Mouse (Mus musculus) neural tube, embryonic 11.5 days (tissue): ENCODE data around the gene Lhx4. TPM values are rescaled to one million over a fixed set of nuclear protein-coding genes. Genes with fewer than 3 reads are reported as not detected.

Source experiments
- ATAC-seq: fragments of 200-750 bp; cut with Nextera tagmentation; 2 replicates; pipeline ENCODE4 v1.8.0; 2017; ENCODE audit warnings: moderate number of reproducible peaks, mild to moderate bottlenecking, moderate TSS enrichment, moderate library complexity; ENCODE audit not compliant: insufficient read depth, low FRiP score, low TSS enrichment
- DNase-seq: peaks from one replicate; pipeline ENCODE4 v3.0.0-alpha.2; 2015; ENCODE audit warnings: low spot score
- H3K27ac ChIP-seq: fragments of 300-500 bp; sonication (generic); 2 replicates; pipeline ENCODE4 v1.5.1; 2014; ENCODE audit warnings: low read depth, mild to moderate bottlenecking, low read length
- H3K27me3 ChIP-seq: fragments of 300-500 bp; sonication (generic); 2 replicates; pipeline ENCODE4 v1.6.1; 2014; ENCODE audit warnings: mild to moderate bottlenecking, low read length, mixed read lengths; ENCODE audit not compliant: control insufficient read depth, insufficient read depth
- H3K36me3 ChIP-seq: fragments of 300-500 bp; sonication (generic); 2 replicates; pipeline ENCODE4 v1.6.1; 2014; ENCODE audit warnings: mild to moderate bottlenecking, low read length, moderate library complexity, mixed read lengths; ENCODE audit not compliant: control insufficient read depth, insufficient read depth
- H3K4me1 ChIP-seq: fragments of 300-500 bp; sonication (generic); 2 replicates; pipeline ENCODE4 v1.6.1; 2014; ENCODE audit warnings: low read length, mixed read lengths; ENCODE audit not compliant: control insufficient read depth, insufficient read depth
- H3K4me2 ChIP-seq: fragments of 300-500 bp; sonication (generic); 2 replicates; pipeline ENCODE4 v1.6.1; 2014; ENCODE audit warnings: low read depth, mild to moderate bottlenecking, moderate library complexity
- H3K4me3 ChIP-seq: fragments of 300-500 bp; sonication (generic); 2 replicates; pipeline ENCODE4 v1.5.1; 2014; ENCODE audit warnings: low read depth, low read length
- H3K9ac ChIP-seq: fragments of 300-500 bp; sonication (generic); 2 replicates; pipeline ENCODE4 v1.6.1; 2014; ENCODE audit warnings: mild to moderate bottlenecking, low read length
- H3K9me3 ChIP-seq: fragments of 300-500 bp; sonication (generic); 2 replicates; pipeline ENCODE4 v1.6.1; 2016; ENCODE audit warnings: low read length; ENCODE audit not compliant: control insufficient read depth
- WGBS: fragments of 180-500 bp; shearing (Covaris S2); extraction: QIAGEN DNeasy Blood & Tissue Kit; methylation state at CpG from one replicate; pipeline ENCODE4 v1.1.7; 2014; 5-methylcytosine and 5-hydroxymethylcytosine counted together
- polyA plus RNA-seq: library from polyadenylated mRNA; unstranded; fragments of >200 nt; fragmentation: Nextera tagmentation; extraction: Ambion mirVana; gene quantifications from 2 replicates; pipeline ENCODE4 v1.2.1, GENCODE M21; 2014

Lhx4 gene
- polyA plus RNA-seq, 1 experiment from 2014 or later = 13.9 TPM

DNA sequence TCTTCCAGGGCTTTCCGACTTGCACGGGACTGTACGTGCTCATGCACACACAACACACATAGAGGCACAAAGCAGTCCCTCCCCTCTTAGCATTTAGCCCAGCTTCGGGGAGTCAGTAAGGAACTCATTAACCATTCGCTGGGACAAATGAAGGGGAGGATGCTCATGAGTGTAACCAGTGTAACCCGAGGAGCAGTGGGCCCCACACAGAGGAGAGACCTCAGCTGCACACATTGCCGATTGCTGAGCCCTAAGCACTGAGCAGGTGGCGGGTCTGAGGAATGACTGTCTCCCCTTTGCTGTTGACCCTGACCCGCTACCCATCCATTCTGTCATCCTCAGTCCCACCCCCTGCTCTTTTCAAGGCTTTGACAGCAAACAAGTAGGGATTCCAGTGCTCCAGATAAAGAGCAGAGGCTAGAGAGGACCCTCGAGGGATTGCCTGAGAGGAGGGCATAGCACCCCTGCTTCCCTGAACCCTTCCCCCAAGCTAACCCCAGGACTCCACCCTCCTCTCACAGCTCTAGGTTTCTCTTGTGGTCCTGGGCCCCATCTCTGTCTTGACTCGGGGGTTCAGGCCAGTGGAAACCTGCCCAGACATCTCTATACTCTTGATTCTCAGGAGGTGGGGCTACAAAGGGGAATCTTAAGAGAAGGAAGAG lies 836 bp downstream of the Lhx4 start:
- H3K9ac ChIP-seq = no peak overlapping the region
- no peak overlapping the region for H3K4me2 ChIP-seq
- H3K27ac ChIP-seq = no peak overlapping the region
- WGBS = 8% methylated on average over 11 of the region's 11 CpGs
- DNase-seq (peak; percentile 67), ATAC-seq (peak; percentile 64; the same call in 1 of the 2 replicates)
- no peaks in the 10 kb centered on the region for H3K9me3 ChIP-seq
- H3K4me1 ChIP-seq = peaks cover 4% of the 10 kb centered on the region; the same call in 1 of the 2 replicates
- peaks cover 88% of the 10 kb centered on the region for H3K27me3 ChIP-seq
- H3K36me3 ChIP-seq = no peaks in the 10 kb centered on the region
- no peak overlapping the region for H3K4me3 ChIP-seq

DNA sequence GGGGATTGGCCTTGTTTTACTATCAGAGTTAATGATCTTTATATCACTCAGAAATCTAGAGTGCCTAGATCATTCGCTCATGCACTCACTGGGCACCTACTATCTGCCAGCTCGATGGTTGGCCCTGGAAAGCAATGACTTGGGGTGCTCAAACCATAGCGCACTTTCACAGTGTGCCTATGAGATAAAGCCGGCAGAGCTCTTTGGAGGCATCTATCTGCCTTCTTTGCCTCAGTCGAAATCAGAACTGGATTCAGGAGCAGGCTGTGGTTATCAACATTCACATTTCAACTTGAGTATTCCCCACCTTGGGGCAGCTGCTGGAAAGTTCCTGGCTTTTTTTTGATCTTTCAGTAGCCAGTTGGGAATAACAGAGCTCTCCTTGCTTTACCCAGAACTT lies 3.6 kb downstream of the Lhx4 start:
- Histone ChIP-seq H3K4me3 (no peak overlapping the region), H3K4me2 (no peak overlapping the region), H3K36me3 (no peaks in the 10 kb centered on the region), H3K27ac (no peak overlapping the region), H3K9me3 (no peaks in the 10 kb centered on the region), H3K9ac (no peak overlapping the region), H3K4me1 (peaks cover 5% of the 10 kb centered on the region; the same call in 1 of the 2 replicates), H3K27me3 (peaks cover 91% of the 10 kb centered on the region)
- ATAC-seq = no peak
- WGBS = 68% methylated on average over 5 of the region's 5 CpGs
- no peak for DNase-seq

DNA sequence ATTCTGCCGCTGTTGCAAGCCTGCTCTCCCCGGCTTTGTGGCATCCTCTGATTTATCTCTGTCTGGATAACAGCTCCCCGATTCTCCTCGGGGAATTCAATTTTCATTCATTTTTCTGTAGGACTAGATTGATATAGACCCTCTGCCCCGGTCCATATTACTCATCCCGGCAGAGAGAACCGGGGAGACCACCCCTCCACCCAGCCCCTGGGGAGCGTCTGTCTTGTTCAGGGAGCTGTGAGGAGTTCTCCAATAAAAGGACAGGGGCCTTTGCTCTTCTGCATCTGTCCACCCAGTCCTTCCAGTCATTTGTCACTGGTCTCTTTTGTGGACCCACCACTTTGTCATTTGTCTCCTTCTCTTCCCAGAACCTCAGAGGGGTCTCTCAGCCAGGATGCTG lies 4.5 kb downstream of the Lhx4 start:
- no peaks in the 10 kb centered on the region for H3K9me3 ChIP-seq
- H3K4me1 ChIP-seq = peaks cover 14% of the 10 kb centered on the region
- no peak overlapping the region for H3K9ac ChIP-seq
- H3K4me2 ChIP-seq = no peak overlapping the region
- 3% methylated on average over 8 of the region's 8 CpGs for WGBS
- H3K36me3 ChIP-seq = no peaks in the 10 kb centered on the region
- peaks cover 92% of the 10 kb centered on the region for H3K27me3 ChIP-seq
- H3K27ac ChIP-seq = no peak overlapping the region
- ATAC-seq (no peak), DNase-seq (peak; percentile 60)
- no peak overlapping the region for H3K4me3 ChIP-seq

DNA sequence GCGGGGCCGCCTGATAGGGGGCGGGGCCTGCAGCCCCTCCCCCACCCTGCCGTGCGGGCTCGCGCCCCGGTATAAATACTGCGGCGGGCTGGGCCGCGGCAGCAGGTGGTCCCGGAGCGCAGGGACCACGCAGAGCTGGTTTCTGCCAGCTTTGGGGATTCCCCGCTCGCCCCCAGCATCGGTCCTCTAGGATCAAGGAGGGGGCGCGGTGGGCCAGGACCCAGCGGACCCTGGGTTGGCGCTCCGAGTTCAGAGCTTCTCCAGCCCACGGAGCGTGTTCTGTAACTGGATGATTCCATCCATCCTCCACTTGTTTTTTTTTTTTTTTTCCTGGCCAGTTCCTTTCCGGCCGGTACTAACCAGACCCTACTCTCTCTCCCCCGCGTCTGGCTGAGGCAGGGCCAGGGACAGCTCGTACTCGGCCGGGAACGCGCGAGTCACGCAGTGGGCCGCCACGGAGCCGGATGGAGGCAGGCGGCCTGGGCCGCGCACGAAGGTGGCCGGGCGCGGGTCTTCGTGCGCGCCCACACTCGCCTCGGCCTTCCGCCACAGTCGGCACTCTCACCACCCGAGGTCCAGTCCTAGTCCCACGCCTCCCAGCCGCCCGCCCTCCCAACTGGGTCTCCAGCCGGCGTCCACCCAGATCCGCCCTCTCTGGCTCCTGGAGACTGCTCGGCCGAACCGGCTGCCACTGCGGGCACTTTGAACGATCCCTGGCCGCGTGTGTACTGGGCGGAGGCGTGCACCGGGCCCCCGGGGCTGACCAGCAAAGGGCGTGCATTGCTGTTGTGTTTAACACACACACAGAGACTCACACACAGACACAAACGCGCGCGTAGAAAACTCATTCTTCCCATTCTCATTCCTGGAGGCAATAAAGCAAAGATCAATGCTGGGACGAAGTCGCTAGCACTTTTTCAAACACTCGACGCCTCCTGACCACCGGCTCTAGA lies 8.8 kb downstream of the Lhx4 start:
- H3K4me3 ChIP-seq = peak overlapping the region; percentile 45
- DNase-seq (peak; percentile 43), ATAC-seq (peak; percentile 37)
- H3K36me3 ChIP-seq = no peaks in the 10 kb centered on the region
- under 1% methylated on average over 71 of the region's 81 CpGs for WGBS
- H3K27me3 ChIP-seq = peaks cover 93% of the 10 kb centered on the region
- H3K27ac ChIP-seq = peak overlapping the region; percentile 53; the same call in 1 of the 2 replicates
- peaks cover 15% of the 10 kb centered on the region for H3K4me1 ChIP-seq
- no peaks in the 10 kb centered on the region for H3K9me3 ChIP-seq
- peak overlapping the region; percentile 64 for H3K4me2 ChIP-seq
- H3K9ac ChIP-seq = peak overlapping the region; percentile 41; the same call in 1 of the 2 replicates

DNA sequence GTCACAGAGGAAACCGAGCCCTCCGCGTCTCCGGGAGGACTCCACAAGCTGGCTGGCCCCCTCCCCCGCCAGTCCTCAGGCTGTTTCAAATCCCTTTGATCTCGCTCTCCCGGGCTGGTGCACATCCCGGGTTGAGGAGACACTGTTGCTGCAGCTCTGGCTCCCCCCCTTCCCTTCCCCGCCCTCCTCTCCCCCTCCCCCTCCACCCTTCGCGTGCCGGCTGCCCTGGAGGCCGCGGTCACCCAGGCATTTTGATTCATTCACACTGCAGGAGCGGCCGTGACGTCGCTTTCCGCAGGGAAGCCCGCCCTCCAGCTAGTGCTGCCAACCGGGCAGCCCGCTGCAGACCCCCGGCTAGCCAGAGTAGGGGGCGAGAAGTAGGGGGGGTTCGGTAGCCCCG lies 9.5 kb downstream of the Lhx4 start:
- H3K4me2 ChIP-seq = peak overlapping the region; percentile 64
- H3K27me3 ChIP-seq = peaks cover 93% of the 10 kb centered on the region
- DNase-seq (peak; percentile 73), ATAC-seq (peak; percentile 61)
- H3K4me1 ChIP-seq = peaks cover 15% of the 10 kb centered on the region
- under 1% methylated on average over 25 of the region's 26 CpGs for WGBS
- no peak overlapping the region for H3K27ac ChIP-seq
- peak overlapping the region; percentile 45 for H3K4me3 ChIP-seq
- H3K36me3 ChIP-seq = no peaks in the 10 kb centered on the region
- no peak overlapping the region for H3K9ac ChIP-seq
- no peaks in the 10 kb centered on the region for H3K9me3 ChIP-seq

DNA sequence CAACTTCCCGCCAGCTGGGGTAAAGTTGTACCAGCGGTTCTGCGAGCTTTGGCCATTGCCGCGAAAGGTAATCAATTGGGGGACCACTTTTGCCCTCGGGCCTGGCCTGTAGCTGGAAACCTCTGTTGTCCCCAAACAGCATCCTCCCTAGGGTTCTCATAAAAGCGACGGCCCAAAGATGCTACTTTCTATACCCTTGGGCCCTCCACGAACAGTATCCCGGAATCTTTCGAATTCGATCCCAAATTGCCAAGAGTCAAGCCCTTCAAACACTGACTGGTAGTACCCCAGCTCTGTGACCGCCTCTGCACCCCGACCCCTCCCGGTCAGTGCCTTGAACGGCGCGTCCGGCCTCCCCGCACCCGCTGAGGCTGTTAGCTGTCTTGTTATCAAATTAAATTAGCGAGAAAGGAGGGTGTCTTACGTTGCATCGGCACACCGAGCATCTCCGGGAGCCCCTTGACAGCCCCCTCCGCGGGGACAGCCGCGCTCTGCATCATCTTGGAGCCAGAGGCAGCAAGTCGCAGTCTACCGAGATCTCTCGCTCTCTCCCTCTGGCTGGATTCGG lies 10.0 kb downstream of the Lhx4 start:
- H3K27me3 ChIP-seq = peaks cover 93% of the 10 kb centered on the region
- H3K4me1 ChIP-seq = peaks cover 15% of the 10 kb centered on the region
- 0 out of 2 replicates have a peak, but pooled peaks have one; percentile 11 for ATAC-seq
- no peaks in the 10 kb centered on the region for H3K9me3 ChIP-seq
- under 1% methylated on average over 34 of the region's 34 CpGs for WGBS
- peak overlapping the region; percentile 64 for H3K4me2 ChIP-seq
- peak; percentile 32 for DNase-seq
- H3K27ac ChIP-seq = no peak overlapping the region
- no peaks in the 10 kb centered on the region for H3K36me3 ChIP-seq
- H3K4me3 ChIP-seq = peak overlapping the region; percentile 45
- no peak overlapping the region for H3K9ac ChIP-seq

DNA sequence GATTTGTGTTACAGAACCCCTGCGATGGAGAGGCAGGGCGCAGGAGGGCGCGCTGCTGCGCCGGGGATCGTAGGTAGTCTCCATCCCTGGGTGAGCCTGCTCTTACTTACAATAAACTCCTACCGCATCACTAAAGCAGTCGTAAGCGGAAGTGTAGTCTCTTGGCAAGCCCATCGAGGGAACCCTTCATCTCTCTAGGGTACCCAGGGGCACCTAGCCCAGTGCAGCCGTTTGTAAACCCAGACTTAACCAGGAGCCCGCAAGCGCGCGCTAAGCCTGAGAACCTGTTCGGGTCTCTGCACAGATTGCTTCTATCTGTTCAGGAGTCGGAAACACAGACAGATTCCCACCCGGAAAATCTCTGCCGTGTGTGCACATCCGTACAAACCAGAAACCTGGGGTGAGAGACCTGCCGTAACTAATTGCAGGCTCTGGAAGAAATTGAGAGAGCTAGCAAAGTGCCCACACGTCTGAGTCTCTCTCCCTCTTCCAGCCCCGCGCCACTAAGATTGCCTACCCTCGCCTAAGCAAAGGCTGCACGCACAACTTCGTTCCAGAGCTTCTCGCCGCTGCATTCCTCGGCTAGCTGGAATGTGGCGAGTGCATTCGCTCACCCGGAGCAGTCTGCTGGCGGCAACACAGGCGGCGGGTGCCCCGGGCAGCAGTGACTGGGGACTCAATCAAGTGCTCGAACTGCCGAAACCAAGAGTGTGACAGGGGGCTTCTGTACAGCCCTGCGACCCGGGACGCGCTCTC lies 10.7 kb downstream of the Lhx4 start:
- no peak overlapping the region for H3K27ac ChIP-seq
- DNase-seq (peak; percentile 63), ATAC-seq (no peak)
- peaks cover 93% of the 10 kb centered on the region for H3K27me3 ChIP-seq
- WGBS = under 1% methylated on average over 44 of the region's 44 CpGs
- H3K36me3 ChIP-seq = no peaks in the 10 kb centered on the region
- H3K9me3 ChIP-seq = no peaks in the 10 kb centered on the region
- no peak overlapping the region for H3K9ac ChIP-seq
- H3K4me2 ChIP-seq = peak overlapping the region; percentile 64
- peak overlapping the region; percentile 45 for H3K4me3 ChIP-seq
- peaks cover 15% of the 10 kb centered on the region for H3K4me1 ChIP-seq

DNA sequence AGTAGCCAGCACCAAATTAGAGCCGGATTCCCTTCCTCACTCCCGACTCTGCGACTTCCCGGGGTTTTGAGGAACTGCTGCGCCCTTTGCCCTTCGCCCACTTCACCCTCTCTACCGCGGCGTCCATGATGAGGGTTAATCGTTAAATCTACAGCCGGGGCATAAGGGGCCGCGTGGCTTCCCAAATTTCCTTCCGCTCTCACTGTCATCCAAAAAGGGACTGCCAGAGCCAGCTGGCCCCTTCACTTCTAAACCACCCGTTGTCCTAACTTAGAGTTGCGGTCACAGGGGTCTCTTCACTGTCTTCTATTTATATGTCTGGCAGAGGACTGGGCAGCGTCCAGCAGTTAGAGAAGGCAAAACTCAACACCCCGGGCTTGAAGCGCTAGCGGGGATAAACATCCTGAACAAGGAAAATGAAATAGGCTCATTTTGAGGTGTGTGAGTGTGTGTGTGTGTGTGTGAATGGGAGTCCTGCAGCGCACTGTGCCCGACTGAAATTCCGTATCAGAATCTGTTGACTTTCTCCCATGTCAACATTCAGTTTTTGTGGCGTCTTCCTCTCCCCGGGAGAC lies 13.6 kb downstream of the Lhx4 start:
- DNase-seq = peak; percentile 28
- Histone ChIP-seq H3K4me2 (peak overlapping the region; percentile 8; the same call in 1 of the 2 replicates), H3K9me3 (no peaks in the 10 kb centered on the region), H3K9ac (peak overlapping the region; percentile 10; the same call in 1 of the 2 replicates), H3K27me3 (peaks cover 100% of the 10 kb centered on the region), H3K36me3 (no peaks in the 10 kb centered on the region), H3K27ac (no peak overlapping the region), H3K4me1 (peaks cover 14% of the 10 kb centered on the region), H3K4me3 (no peak overlapping the region)
- WGBS = under 1% methylated on average over 25 of the region's 25 CpGs
- no peak for ATAC-seq
